Mouse (Mus musculus): ENCODE measurements around the gene D3Ertd254e. TPM values are rescaled to one million over a fixed set of nuclear protein-coding genes. Genes with fewer than 3 reads are reported as not detected.
A peak's percentile ranks its signal among the peaks of the same experiment; 100 is the strongest.

D3Ertd254e gene
- polyA plus RNA-seq, 1 experiment from 2014 or later: 1.9 TPM

- Histone ChIP-seq H3K36me3 (ENCODE audit: control insufficient read depth, insufficient read depth) (no peaks in the 10 kb centered on the region), H3K4me2 (replicated peaks; ENCODE audit: low read depth) (no peak overlapping the region), H3K9ac (ENCODE audit: low read depth, low read length) (no peak overlapping the region), H3K27ac (ENCODE audit: low read depth, low read length) (no peak overlapping the region), H3K9me3 (ENCODE audit: control insufficient read depth) (no peaks in the 10 kb centered on the region), H3K27me3 (replicated peaks; ENCODE audit: control insufficient read depth, insufficient read depth, low read length) (no peaks in the 10 kb centered on the region), H3K4me1 (replicated peaks; ENCODE audit: control insufficient read depth, insufficient read depth, low read length) (no peaks in the 10 kb centered on the region), H3K4me3 (ENCODE audit: low read depth, low read length) (no peak overlapping the region)
- peak; percentile 53 for ATAC-seq
- TF ChIP-seq CTCF (IDR thresholded peaks at IDR 0.05; ENCODE audit: low read depth): no peak
- 61% methylated on average over 19 of the region's 19 CpGs for WGBS
These were observed 56.9 kb downstream of the D3Ertd254e start for GRCm38 (mm10) chr3:36207520-36208264.

DNA sequence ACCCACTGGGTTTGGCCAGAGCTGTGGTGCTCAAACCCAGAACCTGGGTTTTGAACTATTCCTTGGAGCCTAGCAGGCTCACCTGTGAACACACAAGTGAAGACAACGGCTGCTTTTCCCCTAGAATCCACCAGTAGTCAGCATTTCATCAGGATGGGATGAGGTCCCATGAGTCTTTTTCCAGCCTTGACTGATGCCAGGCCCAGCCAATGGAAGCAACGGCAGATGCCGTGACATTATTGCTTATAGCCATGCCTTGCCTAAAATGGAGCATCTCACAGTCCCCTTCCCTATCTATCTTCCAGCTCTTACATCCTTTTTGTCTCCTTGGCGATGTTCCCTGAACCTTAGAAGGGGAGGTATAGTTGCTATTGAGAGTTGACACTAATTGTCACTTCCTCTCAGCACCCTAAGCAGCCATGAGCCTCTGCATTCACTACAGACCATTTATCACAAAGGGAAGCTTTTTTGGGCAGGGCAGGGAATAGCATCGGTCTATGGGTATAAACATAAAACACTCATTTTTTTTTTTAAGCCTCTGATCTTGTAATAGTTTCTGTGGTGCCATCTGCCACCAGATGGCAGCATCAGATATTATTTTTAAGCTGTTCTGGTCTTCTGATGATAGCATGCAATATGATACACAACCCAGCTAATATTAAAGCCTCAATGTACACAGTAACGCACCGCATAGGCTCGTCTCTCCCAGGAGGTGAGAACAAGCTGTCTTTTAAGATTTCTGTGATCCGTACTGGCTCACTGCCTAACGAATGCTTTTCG is 59.1 kb downstream of the D3Ertd254e start:
- Histone ChIP-seq H3K36me3 (ENCODE audit: control insufficient read depth, insufficient read depth) (no peaks in the 10 kb centered on the region), H3K4me2 (replicated peaks; ENCODE audit: low read depth) (no peak overlapping the region), H3K27ac (ENCODE audit: low read depth, low read length) (no peak overlapping the region), H3K4me3 (ENCODE audit: low read depth, low read length) (no peak overlapping the region), H3K4me1 (replicated peaks; ENCODE audit: control insufficient read depth, insufficient read depth, low read length) (no peaks in the 10 kb centered on the region), H3K9me3 (ENCODE audit: control insufficient read depth) (no peaks in the 10 kb centered on the region), H3K9ac (ENCODE audit: low read depth, low read length) (no peak overlapping the region), H3K27me3 (replicated peaks; ENCODE audit: control insufficient read depth, insufficient read depth, low read length) (no peaks in the 10 kb centered on the region)
- peak; percentile 72 for TF ChIP-seq CTCF (IDR thresholded peaks at IDR 0.05; ENCODE audit: low read depth)
- ATAC-seq: no peak
- WGBS: 53% methylated on average over 11 of the region's 11 CpGs

DNA sequence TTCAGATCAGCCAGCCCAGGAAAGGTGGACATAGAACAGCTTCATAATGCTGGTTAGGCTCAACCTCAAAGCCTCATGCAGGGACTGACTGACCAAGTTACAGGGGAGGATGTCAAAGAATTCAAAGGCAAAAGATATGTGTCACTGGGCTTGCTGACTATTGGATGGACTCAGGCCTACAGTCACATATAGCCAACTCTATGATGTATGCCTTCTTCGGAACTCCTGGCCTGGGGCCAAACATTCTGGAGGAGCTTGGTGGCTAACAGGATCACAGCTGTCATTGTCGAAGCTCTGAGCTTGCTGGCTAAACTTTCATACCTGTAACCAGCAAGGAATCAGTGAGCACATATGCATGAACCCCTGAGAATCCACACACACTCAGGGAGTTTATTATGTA is 60.1 kb downstream of the D3Ertd254e start:
- TF ChIP-seq CTCF (IDR thresholded peaks at IDR 0.05; ENCODE audit: low read depth): no peak
- WGBS: 40% methylated on average over 2 of the region's 2 CpGs
- no peaks in the 10 kb centered on the region for H3K9me3 ChIP-seq (ENCODE audit: control insufficient read depth)

GRCm38 (mm10) chr3:36212758-36213157 is 61.9 kb downstream of the D3Ertd254e start:
- no peak overlapping the region for H3K4me3 ChIP-seq (ENCODE audit: low read depth, low read length)
- ATAC-seq: no peak
- H3K4me1 ChIP-seq (replicated peaks; ENCODE audit: control insufficient read depth, insufficient read depth, low read length): no peaks in the 10 kb centered on the region
- no peaks in the 10 kb centered on the region for H3K36me3 ChIP-seq (ENCODE audit: control insufficient read depth, insufficient read depth)
- H3K27ac ChIP-seq (ENCODE audit: low read depth, low read length): no peak overlapping the region
- no peak overlapping the region for H3K4me2 ChIP-seq (replicated peaks; ENCODE audit: low read depth)
- no peak for TF ChIP-seq CTCF (IDR thresholded peaks at IDR 0.05; ENCODE audit: low read depth)
- H3K9ac ChIP-seq (ENCODE audit: low read depth, low read length): no peak overlapping the region
- H3K27me3 ChIP-seq (replicated peaks; ENCODE audit: control insufficient read depth, insufficient read depth, low read length): no peaks in the 10 kb centered on the region
- WGBS: 76% methylated on average over 4 of the region's 4 CpGs
- no peaks in the 10 kb centered on the region for H3K9me3 ChIP-seq (ENCODE audit: control insufficient read depth)

More for the DNA sequence above, 60.1 kb downstream of the D3Ertd254e start:
- H3K27ac ChIP-seq (ENCODE audit: low read depth, low read length): no peak overlapping the region
- ATAC-seq: no peak
- H3K4me3 ChIP-seq (ENCODE audit: low read depth, low read length): no peak overlapping the region
- H3K4me1 ChIP-seq (replicated peaks; ENCODE audit: control insufficient read depth, insufficient read depth, low read length): no peaks in the 10 kb centered on the region
- no peaks in the 10 kb centered on the region for H3K27me3 ChIP-seq (replicated peaks; ENCODE audit: control insufficient read depth, insufficient read depth, low read length)
- H3K36me3 ChIP-seq (ENCODE audit: control insufficient read depth, insufficient read depth): no peaks in the 10 kb centered on the region
- H3K4me2 ChIP-seq (replicated peaks; ENCODE audit: low read depth): no peak overlapping the region
- H3K9ac ChIP-seq (ENCODE audit: low read depth, low read length): no peak overlapping the region

Other genes starting within 250 kb of the D3Ertd254e start
- gene Dcun1d1, start 213.6 kb upstream of the D3Ertd254e start, polyA plus RNA-seq (2015; fragmentation: Nextera tagmentation; extraction: Ambion mirVana): 61.7 and 64.8 TPM in 2 replicates
- 23.5 and 27.7 TPM in 2 replicates for gene Mccc1, start 150.3 kb upstream of the D3Ertd254e start, polyA plus RNA-seq (2015; fragmentation: Nextera tagmentation; extraction: Ambion mirVana)
- not detected in 2 replicates for gene Ccdc144b, start 97.5 kb upstream of the D3Ertd254e start, polyA plus RNA-seq (2015; fragmentation: Nextera tagmentation; extraction: Ambion mirVana)
- gene Acad9, start 85.0 kb upstream of the D3Ertd254e start, polyA plus RNA-seq (2015; fragmentation: Nextera tagmentation; extraction: Ambion mirVana): 39.1 and 41.1 TPM in 2 replicates
- gene Qrfpr, start 71.3 kb downstream of the D3Ertd254e start, polyA plus RNA-seq (2015; fragmentation: Nextera tagmentation; extraction: Ambion mirVana): 0.14 and 0.20 TPM in 2 replicates

Measured in intestine, postnatal 0 days (tissue).